14 mouse cellular contexts compared by ENCODE assay signal in genomic region chr5:16093071-16093693, GRCm38 (mm10).
DNase-seq lines count a peak whose midpoint lies in the region; ATAC-seq lines count a peak whose summit lies in the region.
"Had no signal": no experiment of that assay in that cellular context is flagged by ENCODE, and none has a peak within 500 bp of the region (broad histone marks: within the 10 kb centered on the region; RNA-seq: fewer than 3 reads in every experiment).

No protein-coding gene starts in this region.

- no peak overlapping the region for H3K4me3 ChIP-seq in embryonic facial prominence, embryonic 12.5 days
- H3K4me3 ChIP-seq in embryonic facial prominence, embryonic 10.5 days = no peak overlapping the region
- H3K4me3 ChIP-seq: limb, embryonic 12.5 days; midbrain, embryonic 15.5 days had no signal

- intact Hi-C loops in left cerebral cortex, postnatal 4 days (cut with DNase I) = no loop called here
- intact Hi-C loops in left cerebral cortex, postnatal 36 days (cut with DNase I) = no loop called here

- no peaks in the 10 kb centered on the region for H3K27me3 ChIP-seq in embryonic facial prominence, embryonic 12.5 days
- no peaks in the 10 kb centered on the region for H3K27me3 ChIP-seq in embryonic facial prominence, embryonic 10.5 days (replicated peaks; ENCODE audit: low read depth, poor library complexity, severe bottlenecking)
- H3K27me3 ChIP-seq: limb, embryonic 12.5 days; midbrain, embryonic 15.5 days had no signal

- H3K4me1 ChIP-seq in embryonic facial prominence, embryonic 12.5 days = no peaks in the 10 kb centered on the region
- 0 out of 2 replicates have a peak, but pooled peaks cover 3% of the 10 kb centered on the region for H3K4me1 ChIP-seq in embryonic facial prominence, embryonic 10.5 days

- no peak overlapping the region for H3K4me2 ChIP-seq in embryonic facial prominence, embryonic 12.5 days (replicated peaks)
- H3K4me2 ChIP-seq: heart, embryonic 11.5 days; limb, embryonic 12.5 days; midbrain, embryonic 15.5 days had no signal

- no peak overlapping the region for H3K27ac ChIP-seq in embryonic facial prominence, embryonic 12.5 days
- H3K27ac ChIP-seq in embryonic facial prominence, embryonic 10.5 days (replicated peaks) = no peak overlapping the region
- H3K27ac ChIP-seq: limb, embryonic 12.5 days; midbrain, embryonic 15.5 days had no signal

- H3K9ac ChIP-seq in embryonic facial prominence, embryonic 12.5 days = no peak overlapping the region
- H3K9ac ChIP-seq: limb, embryonic 12.5 days; midbrain, embryonic 15.5 days had no signal

- 0 out of 2 replicates have a peak, but pooled peaks have one; percentile 35 for ATAC-seq in embryonic facial prominence, embryonic 12.5 days (ENCODE audit: insufficient number of reproducible peaks, insufficient read depth, low FRiP score, low TSS enrichment)
- ATAC-seq: lung, postnatal 0 days; midbrain, embryonic 15.5 days had no signal

- no peaks in the 10 kb centered on the region for H3K9me3 ChIP-seq in embryonic facial prominence, embryonic 12.5 days
- H3K9me3 ChIP-seq in embryonic facial prominence, embryonic 10.5 days = no peaks in the 10 kb centered on the region
- H3K9me3 ChIP-seq: limb, embryonic 12.5 days; midbrain, embryonic 15.5 days had no signal

- no peak for DNase-seq in embryonic facial prominence, embryonic 10.5 days (ENCODE audit: low spot score)
- peak; percentile 78 for DNase-seq in left cerebral cortex, postnatal 4 days
- no peak for DNase-seq in left cerebral cortex, postnatal 36 days (ENCODE audit: low spot score in 2 of 2)
- peak; percentile 17 for DNase-seq in right cerebral cortex, postnatal 14 days
- DNase-seq in right cerebral cortex, postnatal 25 days = no peak
- DNase-seq in right cerebral cortex, postnatal 4 days = peak; percentile 33
- DNase-seq in T-cell, adult 2 months (ENCODE audit: low spot score) = no peak
- DNase-seq: embryo, embryonic 11 days; thymus, postnatal 25 days had no signal

- no peaks in the 10 kb centered on the region for H3K36me3 ChIP-seq in embryonic facial prominence, embryonic 12.5 days
- H3K36me3 ChIP-seq in embryonic facial prominence, embryonic 10.5 days (replicated peaks) = no peaks in the 10 kb centered on the region
- H3K36me3 ChIP-seq: limb, embryonic 12.5 days; midbrain, embryonic 15.5 days had no signal

- 83% methylated on average over 11 of the region's 11 CpGs for WGBS in embryonic facial prominence, embryonic 12.5 days
- WGBS in embryonic facial prominence, embryonic 10.5 days = 93% methylated on average over 11 of the region's 11 CpGs

Comparison
In these comparisons a context has a peak if more than half of its experiments do, and no peak if none do; other contexts are left out.
1. DNase-seq: peak in left cerebral cortex, postnatal 4 days (single experiment), right cerebral cortex, postnatal 14 days (single experiment) and right cerebral cortex, postnatal 4 days (single experiment); none in embryonic facial prominence, embryonic 10.5 days (single experiment), left cerebral cortex, postnatal 36 days (0 of 2), right cerebral cortex, postnatal 25 days (single experiment) and T-cell, adult 2 months (single experiment).